14 mouse cellular contexts compared by ENCODE assay signal in genomic region chr17:80562792-80563191, GRCm38 (mm10). TPM values are rescaled to one million over a fixed set of nuclear protein-coding genes. Genes with fewer than 3 reads are reported as not detected.
"Had no signal": no experiment of that assay in that cellular context is flagged by ENCODE, and none has a peak within 500 bp of the region (broad histone marks: within the 10 kb centered on the region; RNA-seq: fewer than 3 reads in every experiment).

No protein-coding gene starts in this region.

- H3K4me3 ChIP-seq: left cerebral cortex, adult 2 months; limb, embryonic 10.5 days; liver, embryonic 12.5 days; lung, embryonic 15.5 days; midbrain, embryonic 12.5 days had no signal

- H3K9ac ChIP-seq: liver, embryonic 12.5 days; lung, embryonic 15.5 days; midbrain, embryonic 12.5 days had no signal

- DNase-seq: kidney, postnatal 10 days; lung, postnatal 14 days; right cerebral cortex, adult 18-20 months; right cerebral cortex, postnatal 25 days; thymus, postnatal 4 days had no signal

- ATAC-seq: liver, embryonic 12.5 days; midbrain, embryonic 16.5 days had no signal

- H3K27me3 ChIP-seq: liver, embryonic 12.5 days; lung, embryonic 15.5 days; midbrain, embryonic 12.5 days had no signal

- H3K4me2 ChIP-seq: liver, embryonic 12.5 days; lung, embryonic 15.5 days; midbrain, embryonic 12.5 days had no signal

- H3K27ac ChIP-seq: left cerebral cortex, adult 2 months; limb, embryonic 10.5 days; liver, embryonic 12.5 days; lung, embryonic 15.5 days; midbrain, embryonic 12.5 days; stomach, postnatal 0 days had no signal

- H3K4me1 ChIP-seq: lung, embryonic 15.5 days; midbrain, embryonic 12.5 days had no signal

- H3K9me3 ChIP-seq: limb, embryonic 10.5 days; lung, embryonic 15.5 days had no signal

- H3K36me3 ChIP-seq: liver, embryonic 12.5 days; lung, embryonic 15.5 days had no signal

RNA-seq across cellular contexts. Expression of gene Cdkl4, which starts 14.8 kb away (rescaled TPM):
- total RNA-seq: megakaryocyte-erythroid progenitor cell, adult 5-6 weeks had no signal
- polyA plus RNA-seq: small intestine, adult 2 months had no signal
